Mouse (Mus musculus): Measurements from ENCODE around the gene P2rx7. TPM values are rescaled to one million over a fixed set of nuclear protein-coding genes. Genes with fewer than 3 reads are reported as not detected.

The P2rx7 gene
- polyA plus RNA-seq (2015; fragmentation: Nextera tagmentation; extraction: Ambion mirVana): 1.7 and 2.1 TPM in 2 replicates

- TF ChIP-seq CTCF (IDR thresholded peaks at IDR 0.05; ENCODE audit: low read depth): no peak
- no peak for TF ChIP-seq EP300 (IDR thresholded peaks at IDR 0.05; ENCODE audit: low read depth)
- peak; percentile 9; the same call in 1 of the 2 replicates for ATAC-seq
- DNase-seq: peak; percentile 50
- Histone ChIP-seq H3K27ac (ENCODE audit: low read depth) (peak within 1 kb of the TSS; percentile 49), H3K36me3 (replicated peaks; ENCODE audit: insufficient read depth, low read length) (no peaks in the 10 kb centered on the region), H3K9me3 (ENCODE audit: low read length) (no peaks in the 10 kb centered on the region), H3K4me2 (ENCODE audit: low read depth, low read length) (peak within 1 kb of the TSS; percentile 58), H3K27me3 (ENCODE audit: insufficient read depth, low read length) (no peaks in the 10 kb centered on the region), H3K4me3 (ENCODE audit: low read depth, low read length) (peak within 1 kb of the TSS; percentile 29), H3K4me1 (ENCODE audit: insufficient read depth) (peaks cover 10% of the 10 kb centered on the region), H3K9ac (replicated peaks) (peak within 1 kb of the TSS; percentile 18; the same call in 1 of the 2 replicates)
- 40% methylated on average over 12 of the region's 12 CpGs for WGBS (ENCODE audit: insufficient replicate concordance)
These were observed at the start of gene P2rx7 for GRCm38 (mm10) chr5:122643701-122644100. TSS of gene P2rx7 (plus strand) at chr5:122643911.

- Histone ChIP-seq H3K27ac (ENCODE audit: low read depth) (no peak overlapping the region), H3K36me3 (replicated peaks; ENCODE audit: insufficient read depth, low read length) (0 out of 2 replicates have a peak, but pooled peaks cover 2% of the 10 kb centered on the region), H3K27me3 (ENCODE audit: insufficient read depth, low read length) (no peaks in the 10 kb centered on the region), H3K9ac (replicated peaks) (no peak overlapping the region), H3K9me3 (ENCODE audit: low read length) (no peaks in the 10 kb centered on the region; the same call in 1 of the 2 replicates), H3K4me3 (ENCODE audit: low read depth, low read length) (no peak overlapping the region), H3K4me1 (ENCODE audit: insufficient read depth) (no peaks in the 10 kb centered on the region), H3K4me2 (ENCODE audit: low read depth, low read length) (no peak overlapping the region)
- no peak for TF ChIP-seq EP300 (IDR thresholded peaks at IDR 0.05; ENCODE audit: low read depth)
- TF ChIP-seq CTCF (IDR thresholded peaks at IDR 0.05; ENCODE audit: low read depth): no peak
- 67% methylated on average over 4 of the region's 4 CpGs for WGBS (ENCODE audit: insufficient replicate concordance)
- DNase-seq: no peak
- ATAC-seq: no peak
These were observed 48.2 kb upstream of the P2rx7 start for GRCm38 (mm10) chr5:122595470-122595869.

GRCm38 (mm10) chr5:122602233-122602632 lies 41.5 kb upstream of the P2rx7 start:
- Histone ChIP-seq H3K27ac (ENCODE audit: low read depth) (no peak overlapping the region), H3K4me2 (ENCODE audit: low read depth, low read length) (no peak overlapping the region), H3K9ac (replicated peaks) (no peak overlapping the region), H3K9me3 (ENCODE audit: low read length) (no peaks in the 10 kb centered on the region; the same call in 1 of the 2 replicates), H3K4me1 (ENCODE audit: insufficient read depth) (peaks cover 5% of the 10 kb centered on the region; the same call in 1 of the 2 replicates), H3K27me3 (ENCODE audit: insufficient read depth, low read length) (no peaks in the 10 kb centered on the region), H3K36me3 (replicated peaks; ENCODE audit: insufficient read depth, low read length) (0 out of 2 replicates have a peak, but pooled peaks cover 2% of the 10 kb centered on the region), H3K4me3 (ENCODE audit: low read depth, low read length) (no peak overlapping the region)
- WGBS (ENCODE audit: insufficient replicate concordance): 31% methylated on average over 11 of the region's 11 CpGs
- peak; percentile 62; the same call in 1 of the 2 replicates for ATAC-seq
- TF ChIP-seq EP300 (IDR thresholded peaks at IDR 0.05; ENCODE audit: low read depth) (no peak), CTCF (IDR thresholded peaks at IDR 0.05; ENCODE audit: low read depth) (peak; percentile 43)
- DNase-seq: peak; percentile 56

GRCm38 (mm10) chr5:122604894-122605293 lies 38.8 kb upstream of the P2rx7 start:
- 82% methylated on average over 2 of the region's 2 CpGs for WGBS (ENCODE audit: insufficient replicate concordance)
- H3K36me3 ChIP-seq (replicated peaks; ENCODE audit: insufficient read depth, low read length): no peaks in the 10 kb centered on the region

GRCm38 (mm10) chr5:122611651-122612050 lies 32.1 kb upstream of the P2rx7 start:
- H3K27ac ChIP-seq (ENCODE audit: low read depth): no peak overlapping the region
- no peak overlapping the region for H3K4me2 ChIP-seq (ENCODE audit: low read depth, low read length)
- TF ChIP-seq EP300 (IDR thresholded peaks at IDR 0.05; ENCODE audit: low read depth) (no peak), CTCF (IDR thresholded peaks at IDR 0.05; ENCODE audit: low read depth) (no peak)
- H3K9me3 ChIP-seq (ENCODE audit: low read length): no peaks in the 10 kb centered on the region
- no peak for ATAC-seq
- H3K4me3 ChIP-seq (ENCODE audit: low read depth, low read length): no peak overlapping the region
- H3K4me1 ChIP-seq (ENCODE audit: insufficient read depth): peaks cover 7% of the 10 kb centered on the region
- 66% methylated on average over 5 of the region's 5 CpGs for WGBS (ENCODE audit: insufficient replicate concordance)
- H3K36me3 ChIP-seq (replicated peaks; ENCODE audit: insufficient read depth, low read length): no peaks in the 10 kb centered on the region
- no peak overlapping the region for H3K9ac ChIP-seq (replicated peaks)
- DNase-seq: no peak
- H3K27me3 ChIP-seq (ENCODE audit: insufficient read depth, low read length): no peaks in the 10 kb centered on the region

More at GRCm38 (mm10) chr5:122604894-122605293, 38.8 kb upstream of the P2rx7 start:
- Histone ChIP-seq H3K9ac (replicated peaks) (no peak overlapping the region), H3K27me3 (ENCODE audit: insufficient read depth, low read length) (no peaks in the 10 kb centered on the region), H3K4me2 (ENCODE audit: low read depth, low read length) (no peak overlapping the region), H3K27ac (ENCODE audit: low read depth) (no peak overlapping the region), H3K4me3 (ENCODE audit: low read depth, low read length) (no peak overlapping the region), H3K4me1 (ENCODE audit: insufficient read depth) (peaks cover 5% of the 10 kb centered on the region; the same call in 1 of the 2 replicates), H3K9me3 (ENCODE audit: low read length) (no peaks in the 10 kb centered on the region)
- ATAC-seq: no peak
- no peak for DNase-seq
- TF ChIP-seq CTCF (IDR thresholded peaks at IDR 0.05; ENCODE audit: low read depth): no peak

- H3K4me3 ChIP-seq (ENCODE audit: low read depth, low read length): peak within 1 kb of the TSS; percentile 67
- peaks cover 7% of the 10 kb centered on the region for H3K4me1 ChIP-seq (ENCODE audit: insufficient read depth)
- no peaks in the 10 kb centered on the region for H3K9me3 ChIP-seq (ENCODE audit: low read length)
- DNase-seq: peak; percentile 92
- H3K4me2 ChIP-seq (ENCODE audit: low read depth, low read length): peak within 1 kb of the TSS; percentile 95
- no peak for TF ChIP-seq EP300 (IDR thresholded peaks at IDR 0.05; ENCODE audit: low read depth)
- 0 out of 2 replicates have a peak, but pooled peaks have one; percentile 6 for TF ChIP-seq CTCF (IDR thresholded peaks at IDR 0.05; ENCODE audit: low read depth)
- no peaks in the 10 kb centered on the region for H3K27me3 ChIP-seq (ENCODE audit: insufficient read depth, low read length)
- 7% methylated on average over 56 of the region's 67 CpGs for WGBS (ENCODE audit: insufficient replicate concordance)
- H3K9ac ChIP-seq (replicated peaks): peak within 1 kb of the TSS; percentile 62
- H3K27ac ChIP-seq (ENCODE audit: low read depth): no peak within 1 kb of the TSS
- ATAC-seq: peak; percentile 96
- H3K36me3 ChIP-seq (replicated peaks; ENCODE audit: insufficient read depth, low read length): no peaks in the 10 kb centered on the region
These were observed 29.6 kb upstream of the P2rx7 start, which contains the start of gene Ift81 for GRCm38 (mm10) chr5:122613908-122614732. TSS of gene Ift81 (minus strand) at chr5:122614518.
